ENCODE assay signal across 32 mouse cellular contexts in the genomic region with DNA sequence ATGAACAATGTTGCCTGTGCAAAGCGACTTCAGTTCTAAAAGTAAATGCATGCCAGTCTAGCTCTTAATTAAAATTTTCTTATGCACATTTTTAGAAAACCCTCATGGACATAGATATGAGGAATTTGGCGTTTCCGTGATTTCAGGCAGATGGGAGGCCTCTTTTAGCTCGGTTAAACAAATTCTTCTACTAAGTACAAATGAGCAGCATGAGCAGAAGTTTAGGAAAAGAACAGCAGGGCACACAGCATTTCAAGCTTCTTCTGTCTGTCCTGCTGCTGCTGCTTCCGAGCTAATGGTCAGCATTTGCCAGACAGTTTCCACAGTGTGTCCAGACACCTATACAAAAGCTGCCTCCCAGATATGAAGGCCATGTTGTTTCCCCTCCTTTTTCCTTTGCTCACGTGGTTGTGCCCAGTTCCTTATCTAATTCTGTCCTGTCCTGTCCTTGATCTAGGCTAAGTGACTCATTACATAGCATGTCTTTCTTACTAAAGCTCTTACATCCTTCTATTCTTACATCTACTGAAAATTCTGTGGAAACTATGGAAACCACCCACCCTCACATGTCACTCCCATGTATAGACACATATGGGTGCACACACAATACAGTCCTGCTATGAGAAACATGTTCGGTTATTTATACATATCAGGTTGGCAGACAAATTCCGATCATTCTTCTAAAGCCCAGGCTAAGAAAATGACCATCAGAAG.
DNase-seq lines count a peak whose midpoint lies in the region; ATAC-seq lines count a peak whose summit lies in the region.
"Had no signal": no experiment of that assay in that cellular context is flagged by ENCODE, and none has a peak within 500 bp of the region (broad histone marks: within the 10 kb centered on the region; RNA-seq: fewer than 3 reads in every experiment).

No protein-coding gene starts in this region.

- no peak for ATAC-seq in heart, embryonic 13.5 days (ENCODE audit: extremely low read depth, insufficient number of reproducible peaks, low FRiP score, low TSS enrichment)
- no peak for ATAC-seq in heart, embryonic 12.5 days (ENCODE audit: insufficient number of reproducible peaks, low FRiP score)
- no peak for ATAC-seq in midbrain, embryonic 11.5 days (ENCODE audit: low FRiP score)
- ATAC-seq in midbrain, embryonic 13.5 days = no peak
- ATAC-seq: CD4-positive, CD25-positive, alpha-beta regulatory T cell, adult 4 months; forebrain, embryonic 16.5 days; intestine, postnatal 0 days had no signal

- peaks cover 89% of the 10 kb centered on the region for H3K36me3 ChIP-seq in heart, embryonic 13.5 days
- peaks cover 76% of the 10 kb centered on the region for H3K36me3 ChIP-seq in heart, embryonic 12.5 days
- H3K36me3 ChIP-seq in midbrain, embryonic 11.5 days (ENCODE audit: control insufficient read depth, insufficient read depth, low read length) = no peaks in the 10 kb centered on the region
- H3K36me3 ChIP-seq in midbrain, embryonic 13.5 days = no peaks in the 10 kb centered on the region
- H3K36me3 ChIP-seq: forebrain, embryonic 10.5 days; midbrain, embryonic 10.5 days; neural tube, embryonic 12.5 days; stomach, embryonic 15.5 days had no signal

- H3K9ac ChIP-seq in heart, embryonic 13.5 days = no peak overlapping the region
- no peak overlapping the region for H3K9ac ChIP-seq in heart, embryonic 12.5 days
- H3K9ac ChIP-seq in midbrain, embryonic 11.5 days (ENCODE audit: low read length) = no peak overlapping the region
- H3K9ac ChIP-seq in midbrain, embryonic 13.5 days (replicated peaks) = no peak overlapping the region
- H3K9ac ChIP-seq: embryonic facial prominence, embryonic 12.5 days; hindbrain, embryonic 14.5 days; limb, embryonic 13.5 days; lung, embryonic 15.5 days; neural tube, embryonic 12.5 days; stomach, embryonic 15.5 days had no signal

- no peak overlapping the region for H3K4me2 ChIP-seq in heart, embryonic 13.5 days
- no peak overlapping the region for H3K4me2 ChIP-seq in heart, embryonic 12.5 days
- no peak overlapping the region for H3K4me2 ChIP-seq in midbrain, embryonic 11.5 days
- no peak overlapping the region for H3K4me2 ChIP-seq in midbrain, embryonic 13.5 days (replicated peaks)
- H3K4me2 ChIP-seq: embryonic facial prominence, embryonic 12.5 days; heart, embryonic 11.5 days; hindbrain, embryonic 14.5 days; limb, embryonic 13.5 days; liver, embryonic 11.5 days; lung, embryonic 15.5 days; neural tube, embryonic 12.5 days; stomach, embryonic 15.5 days had no signal

- WGBS in heart, embryonic 13.5 days = 57% methylated on average over 8 of the region's 8 CpGs
- 57% methylated on average over 8 of the region's 8 CpGs for WGBS in heart, embryonic 12.5 days
- 81% methylated on average over 8 of the region's 8 CpGs for WGBS in midbrain, embryonic 11.5 days
- WGBS in midbrain, embryonic 13.5 days = 88% methylated on average over 8 of the region's 8 CpGs

- no peak overlapping the region for H3K4me3 ChIP-seq in heart, embryonic 13.5 days
- no peak overlapping the region for H3K4me3 ChIP-seq in heart, embryonic 12.5 days
- no peak overlapping the region for H3K4me3 ChIP-seq in midbrain, embryonic 11.5 days (ENCODE audit: low read depth, low read length)
- no peak overlapping the region for H3K4me3 ChIP-seq in midbrain, embryonic 13.5 days (replicated peaks)
- H3K4me3 ChIP-seq: embryonic facial prominence, embryonic 12.5 days; forebrain, embryonic 10.5 days; gastrocnemius, adult 2 months; limb, embryonic 13.5 days; lung, embryonic 15.5 days; midbrain, embryonic 10.5 days; myocyte; neural tube, embryonic 12.5 days; stomach, embryonic 15.5 days had no signal

- H3K27me3 ChIP-seq in heart, embryonic 13.5 days (replicated peaks) = no peaks in the 10 kb centered on the region
- no peaks in the 10 kb centered on the region for H3K27me3 ChIP-seq in heart, embryonic 12.5 days (replicated peaks)
- H3K27me3 ChIP-seq in midbrain, embryonic 11.5 days (ENCODE audit: control insufficient read depth, insufficient read depth, low read length) = no peaks in the 10 kb centered on the region
- no peaks in the 10 kb centered on the region for H3K27me3 ChIP-seq in midbrain, embryonic 13.5 days
- H3K27me3 ChIP-seq: embryonic facial prominence, embryonic 12.5 days; limb, embryonic 13.5 days; lung, embryonic 15.5 days; neural tube, embryonic 12.5 days; stomach, embryonic 15.5 days had no signal

- peak overlapping the region; percentile 33 for H3K27ac ChIP-seq in heart, embryonic 13.5 days (replicated peaks)
- H3K27ac ChIP-seq in heart, embryonic 12.5 days (ENCODE audit: poor library complexity, severe bottlenecking) = no peak overlapping the region
- no peak overlapping the region for H3K27ac ChIP-seq in midbrain, embryonic 11.5 days (ENCODE audit: low read depth, low read length)
- no peak overlapping the region for H3K27ac ChIP-seq in midbrain, embryonic 13.5 days
- H3K27ac ChIP-seq: embryonic facial prominence, embryonic 12.5 days; forebrain, embryonic 10.5 days; gastrocnemius, adult 2 months; hindbrain, embryonic 14.5 days; limb, embryonic 13.5 days; lung, embryonic 15.5 days; midbrain, embryonic 10.5 days; neural tube, embryonic 12.5 days; stomach, embryonic 15.5 days had no signal

- H3K4me1 ChIP-seq in heart, embryonic 13.5 days = peaks cover 21% of the 10 kb centered on the region
- peaks cover 17% of the 10 kb centered on the region for H3K4me1 ChIP-seq in heart, embryonic 12.5 days (replicated peaks)
- no peaks in the 10 kb centered on the region for H3K4me1 ChIP-seq in midbrain, embryonic 11.5 days (ENCODE audit: control insufficient read depth, insufficient read depth, low read length)
- H3K4me1 ChIP-seq in midbrain, embryonic 13.5 days (replicated peaks) = 0 out of 2 replicates have a peak, but pooled peaks cover 3% of the 10 kb centered on the region
- H3K4me1 ChIP-seq: embryonic facial prominence, embryonic 12.5 days; forebrain, embryonic 10.5 days; limb, embryonic 13.5 days; lung, embryonic 15.5 days; stomach, embryonic 15.5 days had no signal

- no peaks in the 10 kb centered on the region for H3K9me3 ChIP-seq in heart, embryonic 13.5 days
- no peaks in the 10 kb centered on the region for H3K9me3 ChIP-seq in heart, embryonic 12.5 days (replicated peaks)
- H3K9me3 ChIP-seq in midbrain, embryonic 11.5 days (ENCODE audit: control insufficient read depth, low read length) = no peaks in the 10 kb centered on the region
- H3K9me3 ChIP-seq in midbrain, embryonic 13.5 days = no peaks in the 10 kb centered on the region; the same call in 1 of the 2 replicates
- H3K9me3 ChIP-seq: embryonic facial prominence, embryonic 12.5 days; forebrain, embryonic 10.5 days; limb, embryonic 13.5 days; lung, embryonic 15.5 days; midbrain, embryonic 10.5 days; neural tube, embryonic 12.5 days; stomach, embryonic 15.5 days had no signal

- peak; percentile 17 for DNase-seq in adrenal gland, postnatal 10 days
- no peak for DNase-seq in adrenal gland, postnatal 4 days (ENCODE audit: low spot score in 2 of 2)
- peak; percentile 77 for DNase-seq in midbrain, embryonic 11.5 days (ENCODE audit: low spot score, missing footprints)
- no peak for DNase-seq in retina, embryonic 14.5 days (ENCODE audit: low spot score)
- DNase-seq: cerebellum, adult 11 months; cerebellum, adult 9-10 months; cerebellum, postnatal 36 days; gastrocnemius, adult 2 months; gastrocnemius, postnatal 36 days; heart, adult 18-20 months; heart, postnatal 10 days; kidney, adult 9 months; kidney, postnatal 10 days; right cerebral cortex, postnatal 14 days; thymus, postnatal 14 days had no signal

Comparison
In these comparisons a context has a peak if more than half of its experiments do, and no peak if none do; other contexts are left out.
1. DNase-seq: peak in adrenal gland, postnatal 10 days (single experiment) and midbrain, embryonic 11.5 days (single experiment); none in adrenal gland, postnatal 4 days (0 of 2) and retina, embryonic 14.5 days (single experiment).